Mouse (Mus musculus) bone marrow macrophage, adult 2 months (primary cell): ENCODE results near the gene Gm20388. TPM values are rescaled to one million over a fixed set of nuclear protein-coding genes. Genes with fewer than 3 reads are reported as not detected.

Experiments used
- H3K27ac ChIP-seq: 2 replicates; pipeline ENCODE4 v1.5.1; 2012; ENCODE audit warnings: low read depth, low read length; ENCODE audit not compliant: insufficient read depth
- H3K4me1 ChIP-seq: 2 replicates; pipeline ENCODE4 v1.6.1; 2012; ENCODE audit warnings: low read length; ENCODE audit not compliant: control insufficient read depth, insufficient read depth
- H3K4me3 ChIP-seq: 2 replicates; pipeline ENCODE4 v1.5.1; 2012; ENCODE audit warnings: mild to moderate bottlenecking, low read length, moderate library complexity; ENCODE audit not compliant: insufficient read depth
- CTCF ChIP-seq: IDR thresholded peaks from 2 replicates; pipeline ENCODE4 v1.5.1; 2012; ENCODE audit warnings: low read depth, mild to moderate bottlenecking, low read length, moderate library complexity
- POLR2A ChIP-seq: IDR thresholded peaks from 2 replicates; pipeline ENCODE4 v1.6.1; 2012; ENCODE audit warnings: mild to moderate bottlenecking, low read depth, low read length, borderline replicate concordance
- polyA plus RNA-seq: library from polyadenylated mRNA; stranded (reverse); fragments of >200 nt; gene quantifications from 2 replicates; pipeline ENCODE4 v1.2.4, GENCODE M21; 2012; ENCODE audit not compliant: missing spikeins, insufficient read depth, insufficient read length

The Gm20388 gene
- polyA plus RNA-seq, 1 experiment: 32.7 TPM

- no peak overlapping the region for H3K4me3 ChIP-seq
- TF ChIP-seq POLR2A: no peak
- peak; percentile 57; the same call in 1 of the 2 replicates for TF ChIP-seq CTCF
- H3K27ac ChIP-seq: no peak overlapping the region
- H3K4me1 ChIP-seq: peaks cover 23% of the 10 kb centered on the region
These were observed 370.8 kb downstream of the Gm20388 start for GRCm38 (mm10) chr8:120281487-120281886.

GRCm38 (mm10) chr8:120282465-120282864 is 371.8 kb downstream of the Gm20388 start:
- H3K27ac ChIP-seq: no peak overlapping the region
- peaks cover 16% of the 10 kb centered on the region for H3K4me1 ChIP-seq
- TF ChIP-seq POLR2A (no peak), CTCF (no peak)
- H3K4me3 ChIP-seq: no peak overlapping the region

DNA sequence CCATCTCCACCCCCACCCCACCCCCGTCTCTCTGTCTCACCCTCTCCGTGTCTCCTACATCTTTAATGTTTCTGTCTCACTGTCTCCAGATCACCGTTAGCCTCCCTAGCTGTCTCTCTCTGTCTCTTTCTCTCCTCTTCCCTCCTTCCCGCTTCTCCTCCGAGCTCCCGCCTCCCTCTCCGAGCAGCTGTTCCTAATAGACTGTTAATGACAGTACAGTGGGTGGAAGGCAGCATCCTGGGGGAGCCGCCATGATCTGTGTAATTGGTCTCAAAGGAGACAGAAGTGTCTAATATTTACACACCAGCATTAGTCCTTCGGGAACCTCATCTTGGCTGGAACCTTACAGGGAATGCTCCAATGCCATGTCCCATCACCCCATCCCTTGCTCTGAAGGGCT is 373.6 kb downstream of the Gm20388 start:
- Histone ChIP-seq H3K4me1 (peaks cover 12% of the 10 kb centered on the region), H3K27ac (no peak overlapping the region), H3K4me3 (no peak overlapping the region)
- no peak for TF ChIP-seq CTCF
- no peak for TF ChIP-seq POLR2A

- no peak overlapping the region for H3K27ac ChIP-seq
- no peak overlapping the region for H3K4me3 ChIP-seq
These were observed 374.4 kb downstream of the Gm20388 start for GRCm38 (mm10) chr8:120285033-120285432.

DNA sequence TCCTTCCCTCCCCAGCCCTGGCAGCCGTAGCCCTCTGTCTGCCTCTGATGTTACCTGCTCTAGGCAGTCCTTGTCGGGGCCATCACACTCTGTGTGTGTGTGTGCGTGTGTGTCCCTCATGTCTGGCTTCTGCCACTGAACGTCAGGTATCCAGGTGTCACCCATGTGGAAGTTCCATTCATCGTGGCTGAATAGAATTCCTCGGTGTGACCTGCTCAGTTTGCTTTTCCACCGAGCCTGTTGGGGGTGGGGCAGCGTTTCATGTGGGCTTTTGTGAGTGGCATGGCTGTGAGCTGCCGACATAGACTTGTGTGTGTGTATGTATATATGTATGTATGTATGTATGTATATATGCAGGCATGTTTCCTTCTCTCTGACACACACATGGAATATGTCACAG is 375.2 kb downstream of the Gm20388 start:
- TF ChIP-seq POLR2A (no peak), CTCF (no peak)
- H3K4me3 ChIP-seq: no peak overlapping the region
- H3K4me1 ChIP-seq: peaks cover 12% of the 10 kb centered on the region
- no peak overlapping the region for H3K27ac ChIP-seq

More at GRCm38 (mm10) chr8:120285033-120285432, 374.4 kb downstream of the Gm20388 start:
- peaks cover 12% of the 10 kb centered on the region for H3K4me1 ChIP-seq
- no peak for TF ChIP-seq CTCF
- no peak for TF ChIP-seq POLR2A

GRCm38 (mm10) chr8:120288122-120288908 is 377.7 kb downstream of the Gm20388 start:
- Histone ChIP-seq H3K4me1 (peaks cover 12% of the 10 kb centered on the region), H3K4me3 (no peak overlapping the region), H3K27ac (no peak overlapping the region)
- no peak for TF ChIP-seq POLR2A
- peak; percentile 100 for TF ChIP-seq CTCF

GRCm38 (mm10) chr8:120289191-120289590 is 378.6 kb downstream of the Gm20388 start:
- H3K27ac ChIP-seq: no peak overlapping the region
- H3K4me1 ChIP-seq: peaks cover 19% of the 10 kb centered on the region
- no peak overlapping the region for H3K4me3 ChIP-seq
- TF ChIP-seq POLR2A (no peak), CTCF (no peak)

DNA sequence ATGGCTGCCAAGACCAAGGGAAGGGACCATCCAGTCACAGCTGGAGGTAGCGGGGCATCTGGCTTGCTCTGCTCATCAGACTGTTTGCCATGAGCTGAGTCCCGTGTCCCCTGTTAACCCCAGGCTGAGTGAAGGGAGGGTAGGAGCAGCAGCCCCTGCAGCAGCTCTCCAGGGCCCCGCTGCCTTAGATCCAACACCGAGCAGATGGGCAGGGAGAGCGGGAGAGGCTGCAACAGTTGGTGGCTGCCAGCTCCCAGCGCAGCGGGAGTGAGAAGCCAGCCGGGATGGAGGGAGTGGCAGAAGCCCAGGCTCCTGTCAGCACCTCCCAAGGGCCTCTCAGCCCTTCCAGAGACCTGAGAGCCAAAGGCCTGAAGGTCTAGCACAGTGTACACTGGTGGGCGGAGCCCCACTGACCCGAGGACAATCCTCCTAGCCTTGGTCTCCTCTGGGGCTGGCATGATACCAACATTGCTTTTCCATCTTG is 379.1 kb downstream of the Gm20388 start:
- no peak overlapping the region for H3K27ac ChIP-seq
- peaks cover 17% of the 10 kb centered on the region for H3K4me1 ChIP-seq
- H3K4me3 ChIP-seq: no peak overlapping the region
- TF ChIP-seq POLR2A (no peak), CTCF (no peak)

DNA sequence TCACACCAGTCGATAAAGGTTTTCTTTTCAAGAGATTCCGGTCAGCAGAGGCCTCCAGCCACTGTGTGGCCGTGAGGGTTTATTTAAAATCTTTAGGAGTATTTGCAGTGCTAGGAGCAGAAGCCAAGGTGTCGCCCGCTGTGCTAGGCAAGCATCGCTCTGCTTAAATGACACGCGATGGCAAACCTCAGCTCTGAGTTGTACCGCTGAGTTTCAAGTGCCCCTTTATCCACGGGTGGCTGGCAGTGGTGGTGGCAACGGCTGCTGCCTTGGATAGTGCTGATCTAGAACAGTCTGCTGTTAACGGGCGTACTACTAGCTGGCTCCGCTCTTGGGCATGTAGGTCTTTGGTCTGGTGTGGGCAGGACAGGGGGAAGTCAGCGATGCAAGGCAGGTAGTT is 380.0 kb downstream of the Gm20388 start:
- peaks cover 8% of the 10 kb centered on the region for H3K4me1 ChIP-seq
- H3K4me3 ChIP-seq: no peak overlapping the region
- no peak overlapping the region for H3K27ac ChIP-seq
- TF ChIP-seq CTCF (no peak), POLR2A (no peak)

- no peak overlapping the region for H3K4me3 ChIP-seq
- H3K27ac ChIP-seq: no peak overlapping the region
- peaks cover 7% of the 10 kb centered on the region for H3K4me1 ChIP-seq
- no peak for TF ChIP-seq CTCF
- TF ChIP-seq POLR2A: no peak
These were observed 381.0 kb downstream of the Gm20388 start for GRCm38 (mm10) chr8:120291650-120292049.
